Mouse (Mus musculus) midbrain, embryonic 13.5 days (tissue): Measurements from ENCODE around the gene Grb14. TPM values are rescaled to one million over a fixed set of nuclear protein-coding genes. Genes with fewer than 3 reads are reported as not detected.

Experiments used
- ATAC-seq: fragments of 200-750 bp; cut with Nextera tagmentation; 2 replicates; pipeline ENCODE4 v1.8.0; 2017; ENCODE audit warnings: mild to moderate bottlenecking, moderate TSS enrichment, moderate library complexity
- H3K27ac ChIP-seq: fragments of 300-500 bp; sonication (generic); 2 replicates; pipeline ENCODE4 v1.5.1; 2015; ENCODE audit warnings: inconsistent platforms, mild to moderate bottlenecking, moderate library complexity
- H3K27me3 ChIP-seq: fragments of 300-500 bp; sonication (generic); 2 replicates; pipeline ENCODE4 v1.6.1; 2015; ENCODE audit warnings: mild to moderate bottlenecking, inconsistent platforms
- H3K36me3 ChIP-seq: fragments of 300-500 bp; sonication (generic); 2 replicates; pipeline ENCODE4 v1.6.1; 2015; ENCODE audit warnings: mild to moderate bottlenecking, inconsistent platforms
- H3K4me1 ChIP-seq: fragments of 300-500 bp; sonication (generic); replicated peaks from 2 replicates; pipeline ENCODE4 v1.6.1; 2015; ENCODE audit warnings: inconsistent platforms
- H3K4me2 ChIP-seq: fragments of 300-500 bp; sonication (generic); replicated peaks from 2 replicates; pipeline ENCODE4 v1.6.1; 2015; ENCODE audit warnings: moderate library complexity, mild to moderate bottlenecking, inconsistent platforms
- H3K4me3 ChIP-seq: fragments of 300-500 bp; sonication (generic); replicated peaks from 2 replicates; pipeline ENCODE4 v1.5.1; 2015; ENCODE audit warnings: mild to moderate bottlenecking, inconsistent platforms
- H3K9ac ChIP-seq: fragments of 300-500 bp; sonication (generic); replicated peaks from 2 replicates; pipeline ENCODE4 v1.6.1; 2015; ENCODE audit warnings: mild to moderate bottlenecking, inconsistent platforms
- H3K9me3 ChIP-seq: fragments of 300-500 bp; sonication (generic); 2 replicates; pipeline ENCODE4 v1.6.1; 2016; ENCODE audit warnings: mild to moderate bottlenecking, inconsistent platforms
- WGBS: fragments of 180-500 bp; shearing (Covaris S2); methylation state at CpG from one replicate; pipeline ENCODE4 v1.1.7; 2015; 5-methylcytosine and 5-hydroxymethylcytosine counted together
- polyA plus RNA-seq: library from polyadenylated mRNA; unstranded; fragments of >200 nt; fragmentation: Nextera tagmentation; extraction: Ambion mirVana; gene quantifications from 2 replicates; pipeline ENCODE4 v1.2.1, GENCODE M21; 2015

Gene Grb14
- polyA plus RNA-seq = 14.6 and 14.7 TPM in 2 replicates

DNA sequence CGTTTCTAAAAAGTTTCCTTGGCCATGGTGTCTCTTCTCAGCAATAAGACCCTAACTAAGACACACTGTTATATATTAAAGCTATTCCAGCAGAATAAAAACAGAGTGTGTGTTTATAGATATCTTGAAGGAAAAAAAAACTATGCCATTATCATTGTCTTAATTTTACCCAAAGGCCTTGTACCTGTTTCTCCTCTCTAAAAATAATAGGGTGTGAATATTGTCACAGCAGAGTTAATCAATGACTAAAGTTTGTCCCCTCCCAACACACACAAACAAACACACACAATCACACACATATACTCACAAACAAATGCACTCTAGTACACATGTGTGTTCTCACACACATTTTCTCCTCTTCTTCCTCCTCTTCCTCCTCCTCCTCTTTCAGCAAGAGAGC is at the start of gene Grb14:
TSS of gene Grb14 (minus strand) at position 101 of the 400 bp plus-strand sequence.
- ATAC-seq = no peak
- peaks cover 4% of the 10 kb centered on the region for H3K27me3 ChIP-seq
- H3K4me2 ChIP-seq = no peak within 1 kb of the TSS
- H3K4me1 ChIP-seq = peaks cover 8% of the 10 kb centered on the region
- H3K36me3 ChIP-seq = no peaks in the 10 kb centered on the region
- no peak within 1 kb of the TSS for H3K9ac ChIP-seq
- no peaks in the 10 kb centered on the region for H3K9me3 ChIP-seq
- H3K4me3 ChIP-seq = no peak within 1 kb of the TSS
- H3K27ac ChIP-seq = no peak within 1 kb of the TSS
- WGBS = 84% methylated on average over 1 of the region's 1 CpGs

DNA sequence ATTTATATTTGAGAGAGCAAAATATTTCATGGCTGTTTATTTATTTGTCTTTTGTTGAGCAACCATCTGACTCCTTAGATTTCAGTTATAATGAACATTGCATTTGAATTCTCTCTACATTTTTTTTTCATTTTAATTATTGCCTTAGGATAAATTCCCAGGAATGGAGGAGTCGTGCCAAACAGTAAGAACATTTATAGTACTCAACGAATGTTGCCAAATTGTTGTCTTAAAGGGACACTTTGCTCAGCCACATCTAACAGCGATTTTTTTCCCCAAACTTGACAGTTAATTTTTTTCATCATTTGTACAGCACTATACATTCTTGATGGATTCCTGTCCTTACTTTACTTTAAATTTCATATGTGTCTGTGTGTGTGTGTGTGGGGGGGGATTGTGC is 47.4 kb upstream of the Grb14 start:
- 91% methylated on average over 3 of the region's 3 CpGs for WGBS
- no peak overlapping the region for H3K27ac ChIP-seq

DNA sequence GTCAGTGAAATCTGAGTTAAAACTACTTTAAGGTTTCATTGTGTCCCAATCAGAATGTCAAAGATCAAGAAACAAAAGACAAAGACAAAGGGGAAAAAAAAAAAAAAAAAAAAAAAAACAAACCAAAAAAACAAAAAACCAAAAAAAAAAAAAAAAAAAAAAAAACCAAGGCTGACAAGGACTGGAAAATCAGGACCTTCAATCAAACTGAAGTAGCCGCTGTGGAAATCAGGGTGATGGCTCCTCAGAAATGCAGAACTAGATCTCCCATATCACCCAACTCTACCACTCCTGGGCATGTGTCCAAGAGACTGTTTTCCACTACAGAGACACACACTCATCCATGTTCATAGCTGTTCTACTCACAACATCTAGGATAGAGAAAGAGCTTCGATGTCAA is 29.0 kb upstream of the Grb14 start:
- H3K27ac ChIP-seq = no peak overlapping the region
- no peak overlapping the region for H3K4me2 ChIP-seq
- H3K4me3 ChIP-seq = no peak overlapping the region
- no peak overlapping the region for H3K9ac ChIP-seq
- H3K4me1 ChIP-seq = no peaks in the 10 kb centered on the region
- no peak for ATAC-seq
- 87% methylated on average over 2 of the region's 2 CpGs for WGBS
- no peaks in the 10 kb centered on the region for H3K27me3 ChIP-seq
- no peaks in the 10 kb centered on the region for H3K36me3 ChIP-seq
- H3K9me3 ChIP-seq = no peaks in the 10 kb centered on the region

More for the DNA sequence above, 47.4 kb upstream of the Grb14 start:
- Histone ChIP-seq H3K4me3 (no peak overlapping the region), H3K36me3 (no peaks in the 10 kb centered on the region), H3K9me3 (no peaks in the 10 kb centered on the region), H3K4me1 (0 out of 2 replicates have a peak, but pooled peaks cover 4% of the 10 kb centered on the region), H3K4me2 (no peak overlapping the region), H3K27me3 (no peaks in the 10 kb centered on the region), H3K9ac (no peak overlapping the region)
- no peak for ATAC-seq

DNA sequence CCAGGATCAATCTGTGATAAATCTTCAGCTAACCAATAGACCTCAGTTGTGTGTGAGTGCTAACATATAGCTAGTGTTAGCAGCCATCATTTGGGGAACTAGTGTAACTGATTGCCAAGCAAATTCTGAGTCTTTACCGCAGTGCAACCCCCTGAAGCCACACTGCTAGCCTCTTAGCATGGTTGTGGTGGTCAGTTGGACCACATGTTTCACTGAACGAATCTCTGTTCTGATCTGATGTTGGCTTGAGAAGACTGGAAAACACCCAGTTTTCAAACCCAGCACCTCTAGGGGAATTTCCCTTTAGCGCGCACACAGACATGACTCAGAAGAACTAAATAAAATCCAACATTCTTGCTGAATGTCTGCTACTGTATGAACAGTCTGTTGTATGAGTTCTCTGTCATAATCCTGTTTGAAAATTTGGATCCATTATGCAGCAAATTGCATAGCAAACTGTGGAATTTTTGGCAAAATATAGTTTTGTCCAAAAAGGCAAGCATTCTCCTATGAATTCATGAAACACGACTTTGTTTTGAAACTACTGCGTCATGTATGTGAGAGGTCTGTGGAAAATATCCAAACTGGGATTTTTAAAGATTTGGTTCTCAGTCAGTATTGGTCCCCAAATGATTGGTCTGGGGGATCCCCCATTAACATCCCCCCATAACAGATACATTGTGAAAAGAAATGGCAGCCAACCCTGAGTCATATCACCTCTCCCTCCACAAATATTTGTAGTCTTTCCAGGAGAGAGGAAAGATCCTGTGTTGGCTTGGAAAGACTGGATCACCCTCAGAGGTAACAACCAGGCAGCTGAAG is 27.6 kb upstream of the Grb14 start:
- no peaks in the 10 kb centered on the region for H3K36me3 ChIP-seq
- H3K27ac ChIP-seq = no peak overlapping the region
- no peaks in the 10 kb centered on the region for H3K9me3 ChIP-seq
- WGBS = 96% methylated on average over 6 of the region's 6 CpGs
- H3K4me3 ChIP-seq = no peak overlapping the region
- H3K9ac ChIP-seq = no peak overlapping the region
- ATAC-seq = no peak
- H3K4me1 ChIP-seq = no peaks in the 10 kb centered on the region
- H3K27me3 ChIP-seq = no peaks in the 10 kb centered on the region
- H3K4me2 ChIP-seq = no peak overlapping the region

DNA sequence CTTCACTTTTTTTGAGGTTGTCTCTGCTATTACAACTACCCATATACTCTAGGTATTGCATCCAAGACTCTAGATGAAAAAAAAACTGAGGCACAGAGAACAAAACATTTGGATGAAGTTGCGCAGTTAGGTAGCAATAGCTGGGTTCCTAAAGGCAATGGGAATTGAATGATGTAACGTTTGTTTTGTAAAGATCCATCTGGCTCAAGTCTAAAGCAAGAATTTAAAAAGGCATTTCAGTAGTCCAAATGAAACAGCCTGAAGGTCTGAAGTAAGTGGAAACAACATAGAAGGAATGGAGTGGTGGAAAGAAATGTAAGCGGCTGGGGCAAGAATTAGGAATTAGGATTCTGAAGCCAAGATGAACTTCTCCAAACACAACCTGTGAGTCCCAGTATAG is 26.0 kb upstream of the Grb14 start:
- H3K27me3 ChIP-seq = no peaks in the 10 kb centered on the region
- no peak for ATAC-seq
- H3K9ac ChIP-seq = no peak overlapping the region
- no peaks in the 10 kb centered on the region for H3K9me3 ChIP-seq
- no peaks in the 10 kb centered on the region for H3K36me3 ChIP-seq
- H3K4me1 ChIP-seq = no peaks in the 10 kb centered on the region
- no peak overlapping the region for H3K27ac ChIP-seq
- no peak overlapping the region for H3K4me3 ChIP-seq
- 93% methylated on average over 3 of the region's 3 CpGs for WGBS
- no peak overlapping the region for H3K4me2 ChIP-seq

DNA sequence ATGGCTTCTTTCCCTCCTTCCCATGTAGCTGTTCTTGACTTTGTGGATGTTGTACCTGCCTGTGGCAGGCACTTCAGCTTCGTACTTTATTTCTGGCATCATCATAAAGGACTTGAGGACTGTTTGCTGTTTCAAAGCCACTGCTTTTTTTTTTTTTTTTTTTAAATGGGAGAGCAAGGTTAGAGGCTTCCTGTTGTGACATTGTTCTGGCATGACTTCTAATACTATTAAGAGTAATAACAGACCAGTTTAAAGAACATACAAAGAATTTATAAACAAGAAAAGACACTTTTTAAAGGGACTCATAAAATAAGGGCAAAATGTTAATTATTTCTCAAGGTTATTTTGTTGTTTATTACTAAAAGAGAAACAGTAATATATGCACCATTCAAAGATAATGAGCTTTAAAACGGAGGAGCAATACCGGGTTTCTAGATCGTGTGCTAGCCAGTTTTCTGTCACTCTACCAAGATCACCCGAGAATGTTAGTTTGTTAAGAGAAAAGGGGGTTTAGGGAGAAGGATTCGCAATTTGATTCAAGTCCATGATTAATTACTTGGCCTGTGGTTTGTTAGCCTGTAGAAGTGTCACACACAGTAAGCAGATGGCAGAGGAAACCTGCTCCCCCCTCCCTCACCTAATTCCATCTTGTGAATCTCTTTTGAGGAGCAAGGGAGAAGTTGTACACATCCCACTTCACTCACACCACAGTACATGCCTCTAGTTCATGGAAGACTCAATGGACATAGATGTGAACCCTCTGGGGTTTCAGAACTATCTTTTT is 23.6 kb upstream of the Grb14 start:
- WGBS = 61% methylated on average over 6 of the region's 6 CpGs
- no peak overlapping the region for H3K4me2 ChIP-seq
- no peaks in the 10 kb centered on the region for H3K4me1 ChIP-seq
- no peaks in the 10 kb centered on the region for H3K36me3 ChIP-seq
- H3K9me3 ChIP-seq = no peaks in the 10 kb centered on the region
- H3K9ac ChIP-seq = no peak overlapping the region
- no peak overlapping the region for H3K27ac ChIP-seq
- H3K27me3 ChIP-seq = no peaks in the 10 kb centered on the region
- no peak for ATAC-seq
- H3K4me3 ChIP-seq = no peak overlapping the region

DNA sequence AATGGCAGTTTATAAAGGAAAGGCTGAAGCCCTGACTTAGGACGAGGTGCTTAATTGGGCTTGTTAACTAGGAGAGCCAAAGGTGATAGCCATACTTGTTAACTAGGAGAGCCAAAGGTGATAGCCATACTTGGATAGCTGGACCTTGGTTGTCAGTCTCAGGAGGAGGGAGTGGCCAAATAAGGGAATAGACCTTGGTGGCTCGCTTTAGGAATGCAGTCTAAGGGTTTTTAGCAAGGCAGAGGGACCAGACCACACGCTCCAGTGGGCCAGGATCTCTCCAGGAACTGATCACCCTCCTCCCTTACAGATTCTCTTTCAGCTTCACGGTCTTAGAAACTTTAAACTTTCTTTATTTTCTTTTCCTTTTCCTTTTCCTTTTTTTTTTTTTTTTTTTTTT is 13.4 kb upstream of the Grb14 start:
- WGBS = 34% methylated on average over 4 of the region's 4 CpGs
- Histone ChIP-seq H3K27ac (no peak overlapping the region), H3K4me3 (no peak overlapping the region), H3K27me3 (no peaks in the 10 kb centered on the region), H3K4me1 (peaks cover 3% of the 10 kb centered on the region; the same call in 1 of the 2 replicates), H3K4me2 (no peak overlapping the region), H3K9ac (no peak overlapping the region), H3K36me3 (no peaks in the 10 kb centered on the region), H3K9me3 (no peaks in the 10 kb centered on the region)
- no peak for ATAC-seq

DNA sequence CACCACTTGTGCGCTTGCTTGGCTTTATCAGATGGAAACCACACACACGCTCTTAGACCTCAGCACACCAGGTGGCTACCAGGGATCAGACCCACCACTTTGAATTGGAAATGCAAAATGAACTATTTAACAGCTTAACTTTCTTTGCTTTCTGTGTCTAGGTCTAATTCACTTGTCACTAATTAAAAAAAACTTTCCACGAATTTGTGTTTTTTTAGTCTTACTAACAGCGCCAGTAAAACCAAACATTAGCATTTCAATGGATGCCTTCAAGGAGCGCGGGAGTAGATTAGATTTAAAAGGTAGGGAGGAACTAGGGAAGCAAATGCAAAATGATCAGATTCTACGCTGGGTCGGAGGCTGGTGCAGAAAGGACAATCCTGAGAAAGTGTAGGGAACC is 12.8 kb upstream of the Grb14 start:
- H3K9ac ChIP-seq = no peak overlapping the region
- H3K4me1 ChIP-seq = peaks cover 3% of the 10 kb centered on the region; the same call in 1 of the 2 replicates
- H3K27me3 ChIP-seq = no peaks in the 10 kb centered on the region
- no peaks in the 10 kb centered on the region for H3K9me3 ChIP-seq
- H3K27ac ChIP-seq = no peak overlapping the region
- 14% methylated on average over 8 of the region's 8 CpGs for WGBS
- no peak for ATAC-seq
- no peak overlapping the region for H3K4me2 ChIP-seq
- no peaks in the 10 kb centered on the region for H3K36me3 ChIP-seq
- H3K4me3 ChIP-seq = no peak overlapping the region

DNA sequence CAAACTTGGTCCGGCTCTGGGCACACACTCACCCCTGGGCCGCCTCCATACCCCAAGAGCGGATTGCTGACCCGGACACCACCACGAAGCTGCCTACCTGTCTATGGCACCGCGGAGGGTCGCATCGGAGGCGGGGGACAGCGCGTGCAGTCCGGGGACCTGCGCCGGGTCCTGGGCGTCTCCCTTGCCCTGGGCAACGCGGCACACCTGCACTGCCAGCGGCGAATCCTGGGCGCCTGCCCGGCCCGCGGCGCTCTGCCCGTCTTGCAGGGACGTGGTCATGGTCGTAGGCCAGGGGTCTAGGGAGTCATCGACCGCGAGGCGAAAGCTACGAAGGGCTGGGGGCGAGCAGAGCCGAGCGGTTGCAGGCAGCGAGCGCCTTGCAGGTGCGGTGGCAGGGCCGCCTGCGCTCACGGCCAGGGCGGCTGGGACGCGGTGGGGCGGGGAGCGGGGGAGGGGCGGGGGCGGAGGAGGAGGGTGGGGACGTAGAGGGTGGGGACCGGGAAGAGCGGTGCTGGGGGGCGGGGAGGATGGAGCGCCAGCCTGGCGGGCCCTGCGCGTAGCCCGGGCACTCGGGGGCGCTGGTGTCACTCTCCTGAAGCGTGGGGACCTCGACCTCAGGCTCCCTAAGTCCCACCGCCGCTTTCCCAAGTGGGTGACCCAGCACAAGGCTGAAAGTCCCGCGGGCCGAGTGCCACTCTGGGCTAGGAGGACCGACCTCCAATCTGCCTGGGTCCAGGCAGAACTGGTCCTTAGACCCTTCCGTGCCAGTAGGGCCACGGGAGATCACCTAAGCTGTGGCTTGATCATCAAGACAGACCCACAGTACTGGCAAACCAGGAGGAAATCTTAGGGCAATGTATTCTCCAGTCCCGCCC is 2.2 kb downstream of the Grb14 start:
- no peak overlapping the region for H3K27ac ChIP-seq
- WGBS = under 1% methylated on average over 56 of the region's 71 CpGs
- peak; percentile 89 for ATAC-seq

DNA sequence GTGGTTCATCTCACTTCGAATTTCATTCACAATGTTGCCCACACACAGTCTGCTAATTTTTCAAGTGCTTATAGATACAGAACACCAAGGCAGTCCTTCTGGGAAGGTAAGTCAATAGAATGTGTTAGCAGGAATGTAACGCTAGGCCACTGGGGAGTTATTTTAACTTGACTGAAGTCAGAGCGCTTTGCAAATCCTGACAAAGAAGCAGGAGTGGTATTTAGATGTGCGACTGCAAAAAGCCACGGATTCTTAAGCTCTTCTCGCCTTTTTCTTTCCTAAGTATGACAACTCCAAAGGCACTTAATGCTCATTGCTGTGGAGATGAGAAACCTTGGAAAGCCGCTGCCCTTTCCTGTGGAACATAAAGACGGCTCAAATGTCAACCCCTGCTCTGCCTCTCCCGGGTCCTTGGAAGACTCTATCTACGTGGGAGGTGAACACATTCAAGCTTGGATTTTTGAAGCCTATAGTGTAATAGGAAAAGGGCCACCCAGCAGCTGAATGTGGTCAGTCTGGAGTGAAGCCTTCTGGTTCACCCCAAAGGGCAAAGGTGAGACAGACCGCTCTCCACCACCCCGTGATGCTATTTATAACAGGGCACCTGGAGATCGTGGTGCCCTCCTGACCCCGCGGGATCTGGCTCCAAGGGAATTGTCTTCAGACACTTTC is 3.0 kb downstream of the Grb14 start:
- no peak overlapping the region for H3K27ac ChIP-seq
- ATAC-seq = peak; percentile 25; the same call in 1 of the 2 replicates
- no peaks in the 10 kb centered on the region for H3K36me3 ChIP-seq
- peak overlapping the region; percentile 83 for H3K9ac ChIP-seq
- peaks cover 4% of the 10 kb centered on the region for H3K27me3 ChIP-seq
- H3K4me3 ChIP-seq = peak overlapping the region; percentile 74
- 10% methylated on average over 15 of the region's 15 CpGs for WGBS
- H3K4me2 ChIP-seq = peak overlapping the region; percentile 98
- peaks cover 8% of the 10 kb centered on the region for H3K4me1 ChIP-seq
- no peaks in the 10 kb centered on the region for H3K9me3 ChIP-seq

More for the DNA sequence above, 2.2 kb downstream of the Grb14 start:
- Histone ChIP-seq H3K4me2 (peak overlapping the region; percentile 98), H3K9ac (peak overlapping the region; percentile 83), H3K36me3 (no peaks in the 10 kb centered on the region), H3K9me3 (no peaks in the 10 kb centered on the region), H3K4me3 (peak overlapping the region; percentile 74), H3K27me3 (peaks cover 4% of the 10 kb centered on the region), H3K4me1 (peaks cover 8% of the 10 kb centered on the region)

DNA sequence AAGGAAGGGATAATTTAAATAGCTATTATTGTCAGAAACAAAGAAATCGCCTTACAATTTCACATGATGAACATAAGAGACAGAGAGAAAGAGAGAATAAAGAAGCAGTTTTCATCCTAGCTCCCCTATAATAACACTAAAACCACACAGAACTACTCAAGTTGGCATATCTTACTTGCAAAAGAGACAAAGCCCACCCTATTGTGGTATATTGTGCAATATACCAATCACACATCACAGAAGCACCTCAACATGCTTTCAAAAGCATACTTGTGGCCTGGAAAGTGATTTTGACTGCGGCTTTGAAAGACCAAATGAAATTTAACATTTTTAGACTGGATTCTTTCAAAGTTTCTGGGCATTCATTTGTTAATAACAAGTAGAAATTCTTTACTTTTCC is 7.4 kb downstream of the Grb14 start:
- no peak overlapping the region for H3K4me3 ChIP-seq
- no peak overlapping the region for H3K9ac ChIP-seq
- H3K4me1 ChIP-seq = peaks cover 5% of the 10 kb centered on the region
- H3K36me3 ChIP-seq = no peaks in the 10 kb centered on the region
- no peak overlapping the region for H3K27ac ChIP-seq
- ATAC-seq = no peak
- no peaks in the 10 kb centered on the region for H3K9me3 ChIP-seq
- 92% methylated on average over 2 of the region's 2 CpGs for WGBS
- no peak overlapping the region for H3K4me2 ChIP-seq
- H3K27me3 ChIP-seq = peaks cover 4% of the 10 kb centered on the region
